Mouse (Mus musculus) ES-Bruce4 (cell line): ENCODE results near the gene Mbtps1. TPM values are rescaled to one million over a fixed set of nuclear protein-coding genes. Genes with fewer than 3 reads are reported as not detected.

Experiments
- H3K27ac ChIP-seq: 2 replicates; pipeline ENCODE4 v1.5.1; 2012; ENCODE audit warnings: low read length, inconsistent platforms; ENCODE audit not compliant: insufficient read depth
- H3K27me3 ChIP-seq: 2 replicates; pipeline ENCODE4 v1.6.1; 2012; ENCODE audit warnings: mild to moderate bottlenecking, low read length, inconsistent platforms; ENCODE audit not compliant: control insufficient read depth, poor library complexity, insufficient read depth, severe bottlenecking
- H3K36me3 ChIP-seq: 2 replicates; pipeline ENCODE4 v1.6.1; 2012; ENCODE audit warnings: inconsistent platforms, mild to moderate bottlenecking, low read length, moderate library complexity; ENCODE audit not compliant: control insufficient read depth, poor library complexity, insufficient read depth, severe bottlenecking
- H3K4me1 ChIP-seq: one replicate; pipeline ENCODE4 v1.8.1; 2011; ENCODE audit warnings: low read length; ENCODE audit not compliant: control insufficient read depth, insufficient read depth
- H3K4me3 ChIP-seq: 2 replicates; pipeline ENCODE4 v1.5.1; 2011; ENCODE audit warnings: low read depth, mild to moderate bottlenecking, low read length
- H3K9ac ChIP-seq: 2 replicates; pipeline ENCODE4 v1.6.1; 2012; ENCODE audit warnings: low read depth, mild to moderate bottlenecking, inconsistent platforms; ENCODE audit not compliant: poor library complexity, severe bottlenecking
- H3K9me3 ChIP-seq: replicated peaks from 2 replicates; pipeline ENCODE4 v1.6.1; 2012; ENCODE audit warnings: mild to moderate bottlenecking, low read length, inconsistent platforms; ENCODE audit not compliant: control insufficient read depth, poor library complexity, insufficient read depth, severe bottlenecking
- CTCF ChIP-seq: IDR thresholded peaks from one replicate; pipeline ENCODE4 v1.8.1; 2011; ENCODE audit warnings: low read depth, low read length
- EP300 ChIP-seq: IDR thresholded peaks from 2 replicates; pipeline ENCODE4 v1.6.1; 2011; ENCODE audit warnings: low read depth, low read length; ENCODE audit not compliant: insufficient read depth
- POLR2A ChIP-seq: IDR thresholded peaks from one replicate; pipeline ENCODE4 v1.8.1; 2011; ENCODE audit warnings: low read length; ENCODE audit not compliant: insufficient read depth
- polyA plus RNA-seq: library from polyadenylated mRNA; stranded (reverse); fragments of >200 nt; gene quantifications from 2 replicates; pipeline ENCODE4 v1.2.4, GENCODE M21; 2011; ENCODE audit warnings: low read depth; ENCODE audit not compliant: missing spikeins, insufficient read depth, insufficient read length

Mbtps1 gene
- polyA plus RNA-seq, 1 experiment, result 118 TPM

DNA sequence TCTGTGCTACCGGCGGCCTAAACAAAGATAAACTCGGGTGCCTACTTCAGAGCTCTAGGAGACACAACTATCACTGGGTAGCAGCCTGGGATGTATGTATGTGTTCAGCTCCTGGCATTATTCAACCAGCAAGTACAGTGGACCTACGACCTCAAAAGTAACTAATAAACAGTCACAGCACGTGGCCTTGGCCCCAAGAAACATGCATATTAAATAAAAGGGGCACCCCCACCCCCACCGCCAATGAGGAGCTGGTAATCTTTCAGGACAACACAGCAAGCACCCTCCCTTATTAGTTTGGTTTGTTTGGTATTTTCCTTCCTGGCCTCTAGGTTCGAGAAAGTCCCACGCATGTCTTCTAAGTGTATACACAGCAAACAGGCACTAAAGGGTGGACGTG, 9.7 kb upstream of the Mbtps1 start:
- H3K27ac ChIP-seq, result no peak overlapping the region
- H3K36me3 ChIP-seq, result peaks cover 4% of the 10 kb centered on the region; the same call in 1 of the 2 replicates
- H3K4me1 ChIP-seq, result no peaks in the 10 kb centered on the region
- no peak overlapping the region for H3K9ac ChIP-seq
- no peaks in the 10 kb centered on the region for H3K9me3 ChIP-seq
- H3K4me3 ChIP-seq, result no peak overlapping the region
- H3K27me3 ChIP-seq, result no peaks in the 10 kb centered on the region
- TF ChIP-seq CTCF, result no peak
- TF ChIP-seq EP300, result no peak
- no peak for TF ChIP-seq POLR2A

DNA sequence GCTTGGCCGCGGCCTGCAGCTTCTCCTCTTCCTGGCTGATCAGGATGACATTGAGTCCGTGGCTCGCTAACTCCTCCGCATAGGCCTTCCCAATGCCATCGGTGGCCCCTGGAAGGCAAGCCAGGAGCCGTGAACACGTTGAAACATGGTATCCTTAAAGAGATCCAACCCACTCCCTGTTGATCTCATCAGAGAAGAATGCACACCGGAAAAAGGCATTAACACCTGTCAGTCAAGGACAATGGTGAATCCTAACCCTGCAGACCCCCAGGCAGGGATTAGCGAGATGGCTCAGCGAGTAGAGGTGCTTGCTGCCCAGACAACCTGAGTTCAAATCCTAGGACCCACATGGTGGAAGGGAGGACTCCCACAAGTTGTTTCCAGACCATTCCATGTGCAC, 7.8 kb upstream of the Mbtps1 start:
- H3K4me3 ChIP-seq, result peak overlapping the region; percentile 41
- peak; percentile 67; the same call in 1 of the 2 replicates for TF ChIP-seq EP300
- no peak for TF ChIP-seq POLR2A
- H3K9ac ChIP-seq, result peak overlapping the region; percentile 32
- peaks cover 4% of the 10 kb centered on the region; the same call in 1 of the 2 replicates for H3K36me3 ChIP-seq
- H3K9me3 ChIP-seq, result no peaks in the 10 kb centered on the region
- H3K4me1 ChIP-seq, result no peaks in the 10 kb centered on the region
- H3K27me3 ChIP-seq, result no peaks in the 10 kb centered on the region
- H3K27ac ChIP-seq, result peak overlapping the region; percentile 23; the same call in 1 of the 2 replicates

DNA sequence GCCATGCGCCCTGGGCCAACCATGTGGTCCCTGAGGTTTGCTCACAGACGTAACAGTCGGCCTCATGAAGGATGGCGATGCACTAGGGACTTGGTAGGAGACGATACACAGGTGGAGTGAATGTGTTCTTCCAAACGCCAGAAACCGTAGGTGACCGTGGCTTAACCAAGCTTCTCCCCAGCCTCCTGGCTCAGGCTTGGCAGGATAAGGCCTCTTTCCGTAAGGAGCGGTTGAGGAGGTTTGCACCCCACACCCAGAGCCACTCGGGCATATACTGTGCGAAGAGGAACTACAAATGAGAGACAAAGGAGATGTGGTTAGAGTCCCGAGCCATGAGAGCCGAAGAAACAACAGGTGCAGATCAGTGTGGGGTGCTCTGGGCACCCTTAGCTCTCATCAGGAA, 5.3 kb upstream of the Mbtps1 start:
- TF ChIP-seq CTCF (no peak), EP300 (no peak), POLR2A (no peak)
- no peak overlapping the region for H3K9ac ChIP-seq
- no peak overlapping the region for H3K4me3 ChIP-seq
- H3K27me3 ChIP-seq, result no peaks in the 10 kb centered on the region
- H3K36me3 ChIP-seq, result peaks cover 4% of the 10 kb centered on the region; the same call in 1 of the 2 replicates
- no peak overlapping the region for H3K27ac ChIP-seq
- no peaks in the 10 kb centered on the region for H3K4me1 ChIP-seq
- H3K9me3 ChIP-seq, result no peaks in the 10 kb centered on the region

DNA sequence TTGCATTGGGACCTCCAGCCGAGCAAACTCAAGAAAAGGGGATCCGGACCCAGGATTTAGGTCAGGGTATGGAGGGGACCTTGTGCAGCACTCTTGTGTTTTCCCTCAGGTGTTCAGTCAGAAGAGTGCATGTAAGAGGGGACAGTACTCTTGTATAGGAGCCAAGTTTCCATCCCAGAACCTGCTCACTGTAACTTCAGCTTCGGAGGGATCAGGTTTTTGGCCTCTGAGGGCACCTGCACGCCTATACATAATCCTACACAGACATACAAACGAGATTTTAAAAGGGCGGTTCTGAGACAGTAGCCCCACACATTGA, 826 bp upstream of the Mbtps1 start:
- Histone ChIP-seq H3K27ac (peak overlapping the region; percentile 47; the same call in 1 of the 2 replicates), H3K4me1 (peaks cover 2% of the 10 kb centered on the region), H3K36me3 (peaks cover 8% of the 10 kb centered on the region; the same call in 1 of the 2 replicates), H3K9me3 (no peaks in the 10 kb centered on the region), H3K9ac (peak overlapping the region; percentile 97), H3K4me3 (peak overlapping the region; percentile 33), H3K27me3 (no peaks in the 10 kb centered on the region)
- TF ChIP-seq POLR2A, result no peak
- TF ChIP-seq CTCF, result no peak
- no peak for TF ChIP-seq EP300

DNA sequence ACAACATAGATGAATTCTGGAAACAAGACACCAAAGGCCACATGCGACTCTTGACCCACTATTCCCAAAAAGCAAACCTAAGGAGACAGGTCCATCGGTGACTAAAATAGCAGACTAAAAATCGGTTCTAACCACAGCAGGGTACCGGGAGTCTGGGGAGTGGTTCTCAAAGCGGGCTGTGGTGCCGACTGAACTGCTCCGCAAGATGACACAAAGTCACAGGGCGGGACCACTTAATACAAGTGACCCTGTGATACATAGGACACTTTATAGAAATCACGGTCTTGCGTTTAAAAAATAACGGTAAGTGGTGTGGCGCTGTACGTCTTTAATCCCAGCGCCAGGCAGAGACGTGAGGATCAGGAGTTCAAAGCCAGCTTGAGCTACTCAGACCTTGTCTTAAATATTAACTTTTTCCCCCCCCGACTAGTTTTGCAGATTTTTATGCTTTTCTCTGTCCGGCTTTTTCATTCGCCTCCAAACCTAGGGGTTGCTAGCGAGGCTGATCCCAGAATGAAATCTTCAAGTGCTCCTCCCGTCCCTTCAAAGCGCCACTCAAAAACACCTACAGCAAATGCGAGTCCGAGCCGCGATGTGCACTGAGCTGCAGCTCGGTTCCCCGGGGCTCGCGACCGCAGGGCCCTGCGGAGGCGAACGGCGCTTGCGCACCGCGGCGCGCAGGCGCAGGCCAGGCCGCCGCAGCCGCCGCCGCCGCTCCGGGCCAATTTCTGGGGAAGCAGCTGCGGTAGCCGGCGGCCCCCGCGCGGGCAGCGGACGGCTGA, 523 bp downstream of the Mbtps1 start:
- Histone ChIP-seq H3K4me1 (peaks cover 2% of the 10 kb centered on the region), H3K27me3 (no peaks in the 10 kb centered on the region), H3K9ac (peak overlapping the region; percentile 97), H3K36me3 (0 out of 2 replicates have a peak, but pooled peaks cover 6% of the 10 kb centered on the region), H3K9me3 (no peaks in the 10 kb centered on the region), H3K4me3 (peak overlapping the region; percentile 93), H3K27ac (peak overlapping the region; percentile 80)
- TF ChIP-seq EP300 (no peak), CTCF (no peak), POLR2A (peak; percentile 56)

DNA sequence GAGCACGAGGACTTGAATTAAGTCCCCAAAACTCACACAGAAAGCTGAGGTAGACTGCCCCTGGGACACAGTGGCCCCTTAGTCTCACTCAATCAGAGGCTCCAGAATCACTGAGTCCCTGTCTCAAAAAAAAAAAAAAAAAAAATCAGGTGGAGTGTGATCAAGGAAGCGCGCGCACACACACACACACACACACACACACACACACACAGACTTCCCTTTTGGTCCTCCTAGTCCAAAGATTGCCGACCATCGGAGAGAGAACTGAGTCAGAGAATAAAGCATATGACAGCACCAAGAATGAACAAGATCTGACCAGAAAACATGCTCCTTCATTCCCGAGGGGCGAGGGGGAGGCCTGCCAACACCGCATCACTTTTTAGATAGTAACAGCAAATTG, 1.4 kb downstream of the Mbtps1 start:
- no peak overlapping the region for H3K27ac ChIP-seq
- H3K36me3 ChIP-seq, result peaks cover 6% of the 10 kb centered on the region; the same call in 1 of the 2 replicates
- H3K27me3 ChIP-seq, result no peaks in the 10 kb centered on the region
- H3K9me3 ChIP-seq, result no peaks in the 10 kb centered on the region
- H3K9ac ChIP-seq, result peak overlapping the region; percentile 97
- TF ChIP-seq CTCF, result no peak
- TF ChIP-seq EP300, result no peak
- TF ChIP-seq POLR2A, result no peak
- peaks cover 2% of the 10 kb centered on the region for H3K4me1 ChIP-seq
- H3K4me3 ChIP-seq, result peak overlapping the region; percentile 58
